Mouse (Mus musculus) adrenal gland, adult 2 months (tissue): Measurements from ENCODE around the gene Sirt1. TPM values are rescaled to one million over a fixed set of nuclear protein-coding genes. Genes with fewer than 3 reads are reported as not detected.

Experiments
- DNase-seq: peaks from one replicate; pipeline ENCODE4 v3.0.0; 2021
- polyA plus RNA-seq: library from polyadenylated mRNA; depleted of rRNA; stranded (reverse); fragments of >200 nt; gene quantifications from 2 replicates; pipeline ENCODE4 v1.2.3, GENCODE M21; 2012; rRNA removed
- total RNA-seq, 2 experiments: library from RNA; stranded (reverse); gene quantifications; 2 replicates each; pipeline ENCODE4 v1.2.3; 2021

Sirt1 gene
- total and polyA plus RNA-seq, 3 experiments = 1.2 to 17.4 (median 13.9) TPM

DNA sequence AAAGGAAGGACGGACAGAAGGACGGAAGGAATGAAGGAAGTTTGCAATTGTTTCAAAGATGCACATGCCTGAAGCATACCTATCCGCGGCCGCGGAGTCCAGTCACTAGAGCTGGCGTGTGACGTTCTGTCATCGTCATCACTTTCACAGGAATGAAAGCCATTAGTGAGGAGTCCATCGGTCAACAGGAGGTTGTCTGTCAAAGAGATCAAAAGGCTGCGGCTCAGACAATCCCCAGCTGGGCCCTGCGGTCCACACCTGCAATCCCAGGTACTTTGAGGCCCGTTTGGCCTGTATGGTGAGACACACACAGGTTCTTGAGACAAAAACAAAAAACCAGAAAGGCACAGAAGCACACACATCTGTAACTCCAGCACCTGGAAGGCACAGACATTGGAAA is 44.6 kb downstream of the Sirt1 start:
- no peak for DNase-seq

DNA sequence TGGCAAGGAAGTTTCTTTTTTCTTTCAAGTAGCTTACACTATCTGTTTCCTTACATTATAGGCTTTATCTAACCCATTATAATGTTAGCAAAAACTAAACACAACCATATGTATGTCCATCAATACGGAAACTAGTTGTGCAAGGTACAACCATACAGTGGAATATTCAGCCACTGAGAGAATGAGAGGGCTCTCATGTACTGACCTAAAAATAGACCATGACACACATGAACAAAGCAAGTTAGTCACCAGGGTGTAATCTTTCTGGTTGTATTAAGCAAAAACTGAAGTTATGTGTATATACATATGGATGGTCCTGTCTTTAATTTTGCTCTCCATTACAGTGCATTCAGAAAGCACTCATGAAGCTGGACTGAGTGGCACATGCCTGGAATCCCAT is 54.4 kb downstream of the Sirt1 start:
- DNase-seq = no peak

DNA sequence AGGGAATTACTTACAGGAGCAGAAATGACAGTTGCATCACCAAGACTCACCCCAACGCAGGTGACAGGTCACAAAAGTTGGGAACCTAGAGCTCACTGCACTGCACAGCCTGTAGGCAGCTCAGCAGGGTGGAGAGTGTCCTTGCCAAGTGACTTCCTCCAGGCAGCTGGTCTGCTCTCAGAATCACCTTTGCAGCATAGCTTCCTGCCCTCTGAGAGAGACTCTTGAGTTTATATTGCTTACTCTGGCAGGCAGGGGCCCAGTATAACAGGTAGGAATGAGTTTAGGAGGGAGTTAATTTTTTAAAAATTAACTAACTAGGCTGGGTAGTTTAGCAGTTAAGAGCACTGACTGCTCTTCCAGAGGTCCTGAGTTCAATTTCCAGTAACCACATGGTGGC is 67.8 kb downstream of the Sirt1 start:
- DNase-seq = no peak

DNA sequence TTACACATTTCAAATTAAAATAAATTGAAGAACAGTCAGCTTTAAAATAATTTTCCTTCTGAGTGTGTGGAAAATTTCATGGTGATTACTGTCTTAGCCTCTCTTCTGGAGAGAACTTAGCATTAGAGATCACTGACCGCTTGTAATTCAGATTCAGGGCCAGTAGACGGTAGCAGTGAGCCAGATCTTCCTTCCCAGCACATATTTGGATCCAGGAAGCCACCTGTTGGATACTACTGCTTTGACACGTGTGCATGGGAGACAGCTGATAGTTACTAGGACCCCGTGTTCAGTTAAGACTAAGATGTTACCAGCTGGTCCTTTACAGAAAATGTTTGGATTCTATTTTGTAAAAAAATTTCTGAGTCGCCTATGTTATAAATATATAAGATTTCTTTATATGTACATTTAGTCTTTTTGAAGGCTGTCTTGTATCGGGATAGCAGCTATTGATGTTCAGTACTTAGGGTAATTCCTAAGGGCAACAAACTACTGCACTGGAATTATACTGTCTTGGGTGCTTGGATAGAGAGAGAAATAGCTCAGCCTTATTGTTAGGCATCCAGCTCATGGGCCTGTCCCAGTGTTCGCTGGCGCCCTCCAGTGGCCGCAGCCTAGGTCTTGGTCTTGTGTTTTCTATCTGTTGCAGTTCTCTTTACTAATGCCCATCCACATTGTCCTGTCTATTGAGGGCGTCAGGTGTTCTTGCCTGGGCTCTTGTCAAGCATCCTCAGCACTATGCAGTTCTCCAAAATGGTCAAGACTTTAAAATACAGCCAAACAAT is 72.7 kb downstream of the Sirt1 start:
- DNase-seq = peak; percentile 82

DNA sequence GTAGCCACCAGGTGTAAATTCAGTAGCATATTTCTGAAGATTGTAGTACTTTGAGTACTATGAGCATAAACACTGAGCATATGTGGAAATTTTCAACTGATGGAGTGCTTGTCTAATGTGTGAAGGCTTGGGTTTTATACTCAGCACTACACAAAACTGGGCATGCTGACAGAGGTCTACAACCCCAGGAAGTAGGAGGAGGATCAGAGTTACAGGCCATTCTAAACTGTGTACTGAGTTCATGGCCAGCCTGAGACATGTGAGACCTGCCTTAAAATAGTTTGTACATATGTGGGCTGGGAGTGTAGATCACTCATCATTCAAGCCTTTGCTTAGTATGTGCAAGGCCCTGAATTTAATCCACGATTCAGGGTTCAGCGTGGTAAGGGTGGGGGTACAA is 79.1 kb downstream of the Sirt1 start:
- no peak for DNase-seq

DNA sequence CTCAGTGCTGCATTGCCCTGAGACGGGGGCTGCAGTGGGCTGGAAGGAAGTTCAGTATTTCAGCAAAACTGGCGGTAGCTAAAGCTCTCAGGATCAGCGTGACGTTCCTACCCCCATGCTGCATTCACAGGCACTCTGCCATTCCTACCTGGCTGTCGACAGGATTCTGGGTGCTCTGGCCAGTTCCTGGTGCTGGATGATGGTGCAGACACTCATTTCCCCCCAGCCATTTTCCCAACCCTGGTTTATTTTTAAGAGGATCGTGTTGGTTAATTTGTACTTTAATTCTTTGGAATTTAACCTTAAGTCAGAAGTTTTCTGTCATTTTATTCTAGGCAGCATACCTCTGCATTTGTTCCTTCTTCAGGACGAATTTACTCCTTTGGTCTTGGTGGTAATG is 98.7 kb downstream of the Sirt1 start:
- no peak for DNase-seq

DNA sequence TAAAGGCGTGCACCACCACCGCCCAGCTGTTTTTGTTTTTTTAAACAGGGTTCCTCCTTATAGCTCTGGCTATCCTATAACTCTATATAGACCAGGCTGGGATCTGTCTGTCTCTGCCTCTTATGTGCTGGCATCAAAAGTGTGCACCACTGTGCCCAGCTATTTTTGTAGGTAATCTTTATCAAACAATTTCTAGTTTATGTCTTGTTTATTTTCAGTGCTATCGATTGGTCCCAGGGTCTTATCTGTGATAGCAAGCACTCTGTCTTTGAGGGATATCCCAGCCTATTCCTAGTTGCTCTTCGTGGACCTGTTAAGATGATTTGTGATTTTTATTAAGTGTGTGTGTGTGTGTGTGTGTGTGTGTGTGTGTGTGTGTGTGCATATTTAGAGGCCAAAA is 99.1 kb downstream of the Sirt1 start:
- DNase-seq = no peak

DNA sequence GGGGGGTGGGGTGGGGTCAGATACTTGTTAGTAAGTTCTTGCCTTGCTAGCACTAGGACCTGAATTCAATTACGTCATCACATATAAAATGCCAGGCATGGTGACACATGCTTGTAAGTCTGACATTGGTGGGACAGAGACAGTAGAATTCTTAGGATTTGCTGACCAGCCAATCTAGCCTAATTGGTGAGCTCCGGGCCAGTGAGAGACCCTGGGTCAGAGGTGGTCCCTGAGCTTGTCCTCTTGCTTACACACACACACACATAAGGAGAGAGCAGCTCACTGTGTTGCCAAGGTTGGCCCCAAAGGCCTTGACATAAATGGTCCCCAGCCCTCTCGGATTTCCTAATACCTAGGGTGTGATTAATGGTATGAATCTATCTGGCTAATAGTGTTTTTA is 101.7 kb downstream of the Sirt1 start:
- DNase-seq = peak; percentile 69

DNA sequence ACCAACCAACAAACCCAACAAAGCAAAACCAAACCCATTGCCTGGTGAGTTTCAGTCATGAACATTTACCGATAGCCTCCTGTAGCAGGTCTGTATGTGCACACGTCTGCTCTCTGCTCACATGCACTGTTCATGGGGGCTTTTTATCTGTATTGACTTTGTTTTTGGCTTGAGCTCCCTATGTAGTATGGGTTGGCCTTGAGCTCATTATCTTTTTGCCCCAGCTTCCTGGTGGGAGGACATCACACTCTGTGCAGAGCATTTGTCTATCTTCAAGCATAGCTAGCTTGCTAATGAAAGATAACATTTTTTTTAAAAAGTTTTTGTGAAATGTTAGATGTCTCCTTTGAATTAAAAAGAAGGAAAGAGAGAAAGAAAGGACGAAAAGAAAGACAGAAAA is 104.5 kb downstream of the Sirt1 start:
- DNase-seq = no peak

DNA sequence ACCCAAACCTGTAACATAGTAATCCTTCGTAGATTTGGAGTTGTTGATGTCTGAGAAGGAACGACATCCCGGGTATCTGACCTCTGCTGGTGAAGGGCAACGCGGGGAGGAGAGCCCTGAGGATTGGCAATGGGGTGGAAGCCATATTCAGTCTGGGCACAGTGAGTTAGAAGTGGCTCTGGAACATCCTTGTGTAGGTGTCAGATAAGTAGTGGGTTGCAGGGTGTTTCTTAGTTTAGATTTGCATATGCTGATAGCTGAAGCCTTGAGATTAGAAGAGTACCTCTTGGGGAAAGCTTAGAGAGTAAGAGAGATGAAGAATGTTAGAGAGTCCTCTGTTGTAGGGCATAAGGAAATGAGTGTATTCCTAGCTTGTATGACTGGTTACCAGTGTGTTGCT is 108.6 kb downstream of the Sirt1 start:
- no peak for DNase-seq

DNA sequence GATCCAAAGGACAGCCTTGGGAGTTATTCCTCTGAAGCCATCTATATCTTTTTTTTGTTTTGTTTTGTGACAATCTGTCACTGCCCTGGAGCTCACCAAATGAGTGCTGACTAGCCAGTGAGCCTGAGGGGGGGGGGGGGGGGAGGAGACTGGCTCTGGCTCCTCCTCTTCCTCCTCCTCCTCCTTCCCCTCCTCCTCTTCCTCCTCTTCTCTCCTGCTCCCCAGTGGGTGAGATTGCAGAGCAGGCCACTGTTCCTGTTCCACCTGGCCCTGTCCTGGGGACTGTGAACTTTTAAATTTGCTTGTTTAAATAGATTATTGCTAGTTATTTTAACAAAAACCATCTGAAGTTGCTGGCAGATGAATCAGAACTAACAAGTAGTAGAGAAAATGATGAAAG is 109.1 kb downstream of the Sirt1 start:
- DNase-seq = no peak

Other genes with a start within 250 kb of the Sirt1 start
- 1 to 10 TPM in 1 of 2 experiments, under 1 TPM in 1; 0.31 to 1.1 TPM for gene Mypn, start 177.8 kb downstream of the Sirt1 start, total RNA-seq
- gene Mypn, start 177.8 kb downstream of the Sirt1 start, polyA plus RNA-seq = 0.02 and 0.07 TPM in 2 replicates
- gene Herc4, start 137.9 kb downstream of the Sirt1 start, total RNA-seq = 100 to 1,000 TPM in 1 of 2 experiments, 10 to 100 TPM in 1; 76.9 to 195 TPM
- 10.7 and 14.0 TPM in 2 replicates for gene Herc4, start 137.9 kb downstream of the Sirt1 start, polyA plus RNA-seq
- gene Dnajc12, start 739 bp upstream of the Sirt1 start, total RNA-seq = 10 to 100 TPM; 13.0 to 19.2 TPM
- 0.57 and 0.68 TPM in 2 replicates for gene Dnajc12, start 739 bp upstream of the Sirt1 start, polyA plus RNA-seq
- gene Gm7075, start 40.1 kb upstream of the Sirt1 start, total RNA-seq = not detected
- not detected in 2 replicates for gene Gm7075, start 40.1 kb upstream of the Sirt1 start, polyA plus RNA-seq
- gene Ctnna3, start 48.4 kb upstream of the Sirt1 start, total RNA-seq = under 1 TPM; 0.37 to 0.83 TPM
- gene Ctnna3, start 48.4 kb upstream of the Sirt1 start, polyA plus RNA-seq = 0.06 TPM in 1 of 2 replicates, not detected in the other